Mouse (Mus musculus) thymus, postnatal 14 days (tissue): ENCODE data around the gene Cspg4.

Experiments
- DNase-seq: peaks from one replicate; pipeline ENCODE4 v3.0.0; 2021

Gene Cspg4

GRCm38 (mm10) chr9:56865673-56866400 lies 1.0 kb downstream of the Cspg4 start:
- DNase-seq, result no peak

DNA sequence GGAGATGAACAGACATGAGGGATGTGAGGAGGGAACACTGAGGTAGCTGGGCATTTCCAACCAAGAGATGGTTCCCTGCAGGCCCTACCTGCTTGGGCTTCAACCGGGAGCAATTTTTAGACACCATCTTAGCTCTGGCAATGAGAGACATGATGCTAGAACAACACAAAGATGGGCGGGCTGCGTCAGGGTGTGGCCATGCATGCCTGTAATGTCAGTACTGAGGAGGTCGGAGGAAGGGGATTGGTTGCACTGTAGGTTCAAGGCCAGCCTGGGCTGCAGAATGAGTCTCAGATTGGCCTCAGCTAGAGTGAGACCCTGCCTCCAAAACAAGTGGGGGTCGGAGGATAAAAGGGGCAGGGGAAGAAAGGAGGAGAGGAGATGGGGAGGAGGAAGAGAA lies 1.6 kb downstream of the Cspg4 start:
- DNase-seq, result no peak

DNA sequence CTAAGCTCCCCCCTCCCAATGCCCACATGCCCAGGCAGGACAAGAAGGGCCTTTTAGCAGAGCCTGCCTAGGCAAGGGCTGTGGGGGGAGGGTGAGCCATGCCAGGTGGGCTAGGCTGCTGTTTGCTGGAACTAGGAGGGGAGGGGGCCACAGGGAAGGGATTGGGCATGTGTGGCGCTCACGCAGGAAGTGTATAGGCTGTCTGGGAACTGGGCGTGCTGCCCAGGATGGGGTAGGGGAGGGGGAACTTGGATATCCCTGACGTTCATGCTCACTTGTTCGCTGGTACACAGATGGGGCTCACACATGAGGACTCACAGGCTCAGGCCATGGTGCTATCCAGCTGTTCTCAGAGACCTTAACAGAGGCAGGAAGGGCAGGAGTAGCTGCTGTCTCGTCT lies 3.5 kb downstream of the Cspg4 start:
- DNase-seq, result no peak

DNA sequence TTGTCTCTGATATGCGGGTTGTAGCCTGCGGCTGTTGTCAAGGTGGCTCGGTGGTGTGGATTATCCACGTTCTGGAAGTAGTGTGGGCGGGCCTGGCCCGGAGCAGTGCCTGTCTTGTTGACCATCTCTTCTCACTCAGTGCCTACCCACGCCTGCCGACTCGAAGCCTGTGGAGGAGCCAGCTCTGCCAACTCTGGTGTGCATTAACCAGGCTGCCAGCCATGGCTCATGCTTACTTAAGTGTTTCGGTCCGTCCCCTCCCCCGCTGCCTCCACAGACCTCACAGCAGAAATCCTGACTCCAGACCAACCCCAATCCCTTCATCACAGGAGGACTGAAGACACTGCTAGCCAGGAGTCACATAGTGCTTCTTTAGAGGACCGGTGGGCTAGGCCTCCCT lies 4.7 kb downstream of the Cspg4 start:
- no peak for DNase-seq

DNA sequence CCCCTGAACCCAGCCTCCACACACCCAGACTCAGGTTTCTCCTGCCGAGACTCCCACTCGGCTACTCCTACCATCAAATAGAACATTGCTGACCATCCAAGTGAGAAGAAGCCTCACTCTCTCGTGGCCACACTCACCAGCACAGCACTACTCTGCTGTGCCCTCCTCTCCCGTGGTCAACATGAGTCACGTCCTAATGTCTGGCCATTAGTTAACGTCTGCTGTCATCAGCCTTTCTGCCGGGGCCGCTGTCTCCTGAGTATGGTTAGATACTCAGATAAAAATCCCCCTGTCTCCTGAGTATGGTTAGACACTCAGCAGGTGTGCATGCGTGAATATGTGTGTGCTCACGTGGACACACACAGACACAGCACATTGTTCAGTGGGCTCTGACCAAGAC lies 5.9 kb downstream of the Cspg4 start:
- DNase-seq, result no peak

DNA sequence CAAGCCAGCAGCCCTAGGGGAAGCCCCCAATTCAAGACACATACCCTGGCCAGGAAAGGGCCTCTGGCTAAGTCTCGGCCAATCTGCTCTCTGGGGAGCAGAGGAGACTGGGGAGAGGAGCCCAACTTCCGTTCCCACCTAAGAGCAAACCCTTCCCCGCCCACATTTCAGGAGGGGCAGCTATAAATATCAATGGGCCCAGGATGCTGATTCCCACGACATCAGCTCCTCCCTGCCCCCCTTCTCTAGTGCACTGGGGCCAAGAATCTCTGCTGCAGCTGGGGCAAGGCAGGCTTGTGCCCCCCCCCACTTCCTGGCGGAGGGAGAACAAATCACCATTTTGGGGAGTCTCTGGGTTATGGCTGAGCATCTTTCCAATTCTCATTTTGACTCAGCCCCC lies 6.4 kb downstream of the Cspg4 start:
- DNase-seq, result no peak

GRCm38 (mm10) chr9:56872105-56872903 lies 7.5 kb downstream of the Cspg4 start:
- no peak for DNase-seq

GRCm38 (mm10) chr9:56873097-56873496 lies 8.3 kb downstream of the Cspg4 start:
- DNase-seq, result no peak

GRCm38 (mm10) chr9:56876784-56877183 lies 12.0 kb downstream of the Cspg4 start:
- no peak for DNase-seq

DNA sequence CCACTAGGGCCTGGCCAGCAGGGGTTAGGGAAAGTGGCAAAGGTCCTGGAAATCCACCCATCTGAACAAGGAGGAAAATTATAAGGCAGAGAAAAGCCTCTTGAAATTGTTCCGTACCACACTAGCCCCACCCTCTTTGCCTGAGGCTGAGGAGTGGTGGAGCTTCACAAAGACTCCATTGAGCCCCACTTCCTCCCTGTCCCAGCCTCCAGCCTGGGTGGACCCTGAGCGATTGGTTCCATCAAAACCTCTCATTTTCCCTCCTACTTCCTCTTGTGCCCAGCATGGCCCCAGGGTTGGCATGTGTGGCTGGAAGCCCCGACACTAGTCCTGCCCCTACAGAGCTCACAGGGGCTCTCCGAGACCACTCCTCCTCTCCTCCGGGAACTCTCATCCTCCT lies 12.5 kb downstream of the Cspg4 start:
- no peak for DNase-seq

DNA sequence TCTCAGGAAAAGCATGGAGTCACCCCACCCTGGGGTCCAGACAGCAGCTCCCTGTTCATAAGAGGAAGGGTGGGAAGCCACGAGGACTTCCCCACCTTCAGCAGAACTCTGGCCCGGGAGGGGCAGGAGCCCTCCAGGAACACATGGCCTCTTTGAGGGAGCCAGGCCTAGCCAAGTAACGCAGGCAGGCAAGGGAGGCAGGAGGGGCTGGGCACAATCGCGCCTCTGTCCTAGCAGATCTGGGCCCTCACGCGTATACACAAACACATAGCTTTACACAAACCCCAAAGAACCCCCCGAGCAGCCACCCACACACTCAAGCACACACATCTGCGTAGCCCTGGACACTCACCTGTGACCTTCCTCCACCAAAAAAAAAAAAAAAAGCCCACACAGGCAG lies 16.0 kb downstream of the Cspg4 start:
- DNase-seq, result no peak

- DNase-seq, result no peak
Measured at GRCm38 (mm10) chr9:56881539-56882082, 16.8 kb downstream of the Cspg4 start.

GRCm38 (mm10) chr9:56882283-56882682 lies 17.4 kb downstream of the Cspg4 start:
- no peak for DNase-seq

DNA sequence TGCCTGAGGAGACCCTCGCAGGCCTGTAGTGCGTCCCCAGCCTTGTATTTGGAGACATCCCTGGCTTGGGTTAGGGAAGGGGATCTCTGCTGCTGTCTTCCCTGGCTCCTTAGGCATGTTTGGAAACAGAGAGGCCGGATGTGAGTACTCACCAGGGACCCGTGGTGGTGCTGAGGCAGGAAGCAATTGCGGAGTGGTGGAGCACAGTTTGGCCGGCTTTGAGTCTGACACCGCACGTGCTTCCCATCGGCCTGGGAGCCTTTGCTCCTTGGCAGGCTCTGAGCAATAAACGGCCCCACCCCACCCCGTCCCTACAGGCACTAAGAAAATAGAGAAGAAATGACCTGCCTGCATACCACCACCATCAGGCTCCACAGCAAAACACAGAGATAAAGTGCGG lies 18.0 kb downstream of the Cspg4 start:
- no peak for DNase-seq

- DNase-seq, result no peak
Measured at GRCm38 (mm10) chr9:56883470-56883869, 18.6 kb downstream of the Cspg4 start.

GRCm38 (mm10) chr9:56884328-56884727 lies 19.5 kb downstream of the Cspg4 start:
- no peak for DNase-seq

GRCm38 (mm10) chr9:56886113-56886512 lies 21.3 kb downstream of the Cspg4 start:
- DNase-seq, result peak; percentile 49

DNA sequence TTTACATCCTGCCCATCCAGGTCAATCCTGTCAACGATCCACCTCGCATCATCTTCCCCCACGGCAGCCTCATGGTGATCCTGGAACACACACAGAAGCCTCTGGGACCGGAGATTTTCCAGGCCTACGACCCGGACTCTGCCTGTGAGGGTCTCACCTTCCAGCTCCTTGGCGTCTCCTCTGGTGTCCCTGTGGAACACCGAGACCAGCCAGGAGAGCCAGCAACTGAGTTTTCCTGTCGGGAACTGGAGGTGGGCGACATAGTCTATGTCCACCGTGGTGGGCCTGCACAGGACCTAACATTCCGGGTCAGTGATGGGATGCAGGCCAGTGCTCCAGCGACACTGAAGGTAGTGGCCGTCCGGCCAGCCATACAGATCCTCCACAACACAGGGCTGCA lies 21.8 kb downstream of the Cspg4 start:
- no peak for DNase-seq

GRCm38 (mm10) chr9:56887581-56887980 lies 22.7 kb downstream of the Cspg4 start:
- no peak for DNase-seq

DNA sequence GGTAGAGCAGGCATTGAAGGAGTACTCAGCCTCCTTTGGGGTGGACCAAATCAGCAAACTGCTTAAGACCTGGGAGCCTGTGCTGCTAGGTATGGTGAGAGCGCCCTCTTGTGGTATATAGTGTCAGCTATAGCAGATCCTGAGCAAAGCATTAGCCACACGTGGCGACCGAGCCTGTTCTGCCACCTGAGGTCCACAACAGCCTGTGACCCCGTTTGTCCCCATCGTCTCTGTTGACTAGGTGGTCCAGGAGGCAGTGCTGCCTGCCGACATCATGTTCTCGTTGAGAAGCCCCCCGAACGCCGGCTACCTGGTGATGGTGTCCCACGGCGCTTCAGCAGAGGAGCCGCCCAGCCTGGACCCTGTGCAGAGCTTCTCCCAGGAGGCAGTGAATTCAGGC lies 25.0 kb downstream of the Cspg4 start:
- peak; percentile 77 for DNase-seq

DNA sequence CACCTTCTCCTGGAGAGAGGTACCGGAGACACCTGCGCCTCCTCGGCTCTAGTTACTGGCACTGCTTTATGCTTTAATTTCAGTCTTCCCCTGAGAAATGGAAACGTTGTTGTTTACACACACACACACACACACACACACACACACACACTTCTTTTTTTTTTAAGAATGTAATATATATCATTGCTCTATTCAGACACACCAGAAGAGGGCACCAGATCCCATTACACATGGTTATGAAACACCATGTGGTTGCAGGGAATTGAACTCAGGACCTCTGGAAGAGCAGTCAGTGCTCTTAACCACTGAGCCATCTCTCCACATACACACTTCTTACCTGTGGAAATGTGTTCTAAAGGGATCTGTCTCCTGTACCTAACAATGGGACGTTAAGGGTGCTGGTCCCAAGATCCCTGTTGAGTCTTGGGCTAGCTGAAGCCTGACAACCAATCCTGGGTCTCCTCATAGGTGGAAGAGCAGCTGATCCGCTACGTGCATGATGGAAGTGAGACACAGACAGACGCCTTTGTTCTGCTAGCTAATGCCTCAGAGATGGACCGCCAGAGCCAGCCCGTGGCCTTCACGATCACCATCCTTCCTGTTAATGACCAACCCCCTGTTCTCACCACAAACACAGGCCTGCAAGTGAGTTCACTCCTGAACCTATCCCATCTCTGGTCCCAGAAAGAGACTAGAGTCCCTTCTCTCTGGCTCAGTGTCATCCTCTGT lies 25.9 kb downstream of the Cspg4 start:
- DNase-seq, result no peak

DNA sequence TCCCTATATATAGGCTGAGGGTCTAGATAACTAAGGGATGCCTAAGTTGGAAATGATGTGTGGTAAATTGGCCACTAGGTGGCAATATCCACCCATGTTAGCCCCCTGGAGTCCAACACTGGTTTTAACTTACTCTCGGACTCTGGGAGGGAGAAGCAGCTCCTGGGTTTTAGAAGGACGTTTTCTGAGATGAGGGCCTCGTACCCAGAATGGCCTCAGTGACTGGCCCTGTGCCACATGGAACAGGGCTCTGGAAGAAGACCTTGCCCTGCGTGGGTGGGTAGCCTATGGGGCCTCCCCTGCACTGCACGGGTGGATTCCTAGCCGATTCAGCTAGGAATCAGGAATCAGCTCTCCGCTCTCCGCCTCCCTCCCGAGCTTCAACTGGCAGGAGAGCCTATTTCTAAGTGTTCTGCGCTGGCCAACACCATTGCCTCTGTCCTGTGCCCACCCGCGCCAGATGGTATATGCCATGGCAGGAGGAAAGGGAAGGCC lies 26.7 kb downstream of the Cspg4 start:
- peak; percentile 65 for DNase-seq

DNA sequence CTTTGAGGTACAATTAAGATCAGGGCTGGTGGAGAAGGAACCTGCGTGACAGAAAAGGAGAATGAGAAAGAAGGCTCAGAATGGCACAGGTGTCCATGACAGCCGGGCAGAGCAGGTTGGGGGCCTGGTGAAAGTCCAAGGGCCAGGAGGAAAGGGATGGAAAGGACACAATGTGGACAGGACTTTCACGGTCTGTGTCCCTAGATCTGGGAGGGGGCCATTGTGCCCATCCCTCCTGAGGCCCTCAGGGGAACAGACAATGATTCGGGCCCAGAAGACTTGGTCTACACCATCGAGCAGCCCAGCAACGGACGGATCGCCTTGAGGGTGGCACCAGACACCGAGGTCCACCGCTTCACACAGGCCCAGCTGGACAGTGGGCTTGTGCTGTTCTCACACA lies 27.3 kb downstream of the Cspg4 start:
- no peak for DNase-seq
